Mouse (Mus musculus): ENCODE results near the gene Ddx54. TPM values are rescaled to one million over a fixed set of nuclear protein-coding genes. Genes with fewer than 3 reads are reported as not detected.

The Ddx54 gene
- polyA plus RNA-seq, 1 experiment from 2014 or later: 22.9 TPM

- 50% methylated on average over 7 of the region's 7 CpGs for WGBS (ENCODE audit: insufficient replicate concordance)
- peaks cover 8% of the 10 kb centered on the region; the same call in 1 of the 2 replicates for H3K27me3 ChIP-seq
- no peaks in the 10 kb centered on the region for H3K4me1 ChIP-seq (replicated peaks)
- H3K4me3 ChIP-seq (replicated peaks): no peak overlapping the region
- no peak for DNase-seq
- no peak overlapping the region for H3K9ac ChIP-seq
- H3K36me3 ChIP-seq: no peaks in the 10 kb centered on the region
- H3K9me3 ChIP-seq (replicated peaks): no peaks in the 10 kb centered on the region
- no peak for ATAC-seq (ENCODE audit: low read depth)
- no peak overlapping the region for H3K27ac ChIP-seq
- no peak overlapping the region for H3K4me2 ChIP-seq
Observed at GRCm38 (mm10) chr5:120668761-120669160, 56.2 kb downstream of the Ddx54 start.

- H3K4me2 ChIP-seq: no peak overlapping the region
- H3K4me1 ChIP-seq (replicated peaks): no peaks in the 10 kb centered on the region
- H3K4me3 ChIP-seq (replicated peaks): no peak overlapping the region
- H3K9me3 ChIP-seq (replicated peaks): no peaks in the 10 kb centered on the region
- H3K27ac ChIP-seq: no peak overlapping the region
- H3K36me3 ChIP-seq: no peaks in the 10 kb centered on the region
- ATAC-seq (ENCODE audit: low read depth) (no peak), DNase-seq (no peak)
- 64% methylated on average over 7 of the region's 7 CpGs for WGBS (ENCODE audit: insufficient replicate concordance)
- no peak overlapping the region for H3K9ac ChIP-seq
- peaks cover 8% of the 10 kb centered on the region; the same call in 1 of the 2 replicates for H3K27me3 ChIP-seq
Observed at GRCm38 (mm10) chr5:120670132-120670531, 57.6 kb downstream of the Ddx54 start.

- ATAC-seq (ENCODE audit: low read depth) (no peak), DNase-seq (no peak)
- Histone ChIP-seq H3K4me3 (replicated peaks) (no peak overlapping the region), H3K27ac (no peak overlapping the region), H3K9ac (no peak overlapping the region), H3K36me3 (no peaks in the 10 kb centered on the region), H3K4me1 (replicated peaks) (no peaks in the 10 kb centered on the region), H3K4me2 (no peak overlapping the region), H3K27me3 (peaks cover under 1% of the 10 kb centered on the region), H3K9me3 (replicated peaks) (no peaks in the 10 kb centered on the region)
- 45% methylated on average over 3 of the region's 3 CpGs for WGBS (ENCODE audit: insufficient replicate concordance)
Observed at GRCm38 (mm10) chr5:120671865-120672264, 59.3 kb downstream of the Ddx54 start.

GRCm38 (mm10) chr5:120673626-120674025 lies 61.1 kb downstream of the Ddx54 start:
- Histone ChIP-seq H3K9me3 (replicated peaks) (no peaks in the 10 kb centered on the region), H3K27ac (no peak overlapping the region), H3K4me2 (no peak overlapping the region), H3K4me1 (replicated peaks) (no peaks in the 10 kb centered on the region), H3K36me3 (no peaks in the 10 kb centered on the region), H3K27me3 (no peaks in the 10 kb centered on the region; the same call in 1 of the 2 replicates), H3K4me3 (replicated peaks) (no peak overlapping the region), H3K9ac (no peak overlapping the region)
- no peak for ATAC-seq (ENCODE audit: low read depth)
- DNase-seq: peak; percentile 41
- 7% methylated on average over 12 of the region's 12 CpGs for whole genome bisulfite sequencing (ENCODE audit: insufficient replicate concordance)

- no peak overlapping the region for H3K27ac ChIP-seq
- DNase-seq (no peak), ATAC-seq (ENCODE audit: low read depth) (no peak)
- H3K4me1 ChIP-seq (replicated peaks): no peaks in the 10 kb centered on the region
- H3K9me3 ChIP-seq (replicated peaks): no peaks in the 10 kb centered on the region
- H3K36me3 ChIP-seq: no peaks in the 10 kb centered on the region
- no peak overlapping the region for H3K9ac ChIP-seq
- H3K4me2 ChIP-seq: no peak overlapping the region
- H3K27me3 ChIP-seq: peaks cover 7% of the 10 kb centered on the region
- no peak overlapping the region for H3K4me3 ChIP-seq (replicated peaks)
- 33% methylated on average over 21 of the region's 21 CpGs for WGBS (ENCODE audit: insufficient replicate concordance)
Observed at GRCm38 (mm10) chr5:120674229-120675145, 61.9 kb downstream of the Ddx54 start.

GRCm38 (mm10) chr5:120677516-120677915 lies 65.0 kb downstream of the Ddx54 start:
- Histone ChIP-seq H3K4me1 (replicated peaks) (no peaks in the 10 kb centered on the region), H3K9me3 (replicated peaks) (no peaks in the 10 kb centered on the region), H3K36me3 (no peaks in the 10 kb centered on the region), H3K27me3 (peaks cover 34% of the 10 kb centered on the region), H3K4me2 (no peak overlapping the region), H3K27ac (no peak overlapping the region), H3K9ac (no peak overlapping the region), H3K4me3 (replicated peaks) (no peak overlapping the region)
- DNase-seq (no peak), ATAC-seq (ENCODE audit: low read depth) (no peak)
- 17% methylated on average over 2 of the region's 2 CpGs for WGBS (ENCODE audit: insufficient replicate concordance)

Other genes starting within 250 kb of the Ddx54 start
- gene Lhx5, start 181.0 kb upstream of the Ddx54 start, polyA plus RNA-seq (2015; fragmentation: Nextera tagmentation; extraction: Ambion mirVana): not detected in 2 replicates
- gene Sdsl, start 139.9 kb upstream of the Ddx54 start, polyA plus RNA-seq (2015; fragmentation: Nextera tagmentation; extraction: Ambion mirVana): 0.82 and 1.0 TPM in 2 replicates
- gene Sds, start 136.2 kb upstream of the Ddx54 start, polyA plus RNA-seq (2015; fragmentation: Nextera tagmentation; extraction: Ambion mirVana): not detected in 2 replicates
- gene Plbd2, start 109.1 kb upstream of the Ddx54 start, polyA plus RNA-seq (2015; fragmentation: Nextera tagmentation; extraction: Ambion mirVana): 17.3 and 17.9 TPM in 2 replicates
- gene Slc8b1, start 101.6 kb upstream of the Ddx54 start, polyA plus RNA-seq (2015; fragmentation: Nextera tagmentation; extraction: Ambion mirVana): 4.0 and 4.7 TPM in 2 replicates
- 21.4 and 22.7 TPM in 2 replicates for gene Tpcn1, start 24.1 kb upstream of the Ddx54 start, polyA plus RNA-seq (2015; fragmentation: Nextera tagmentation; extraction: Ambion mirVana)
- 1.8 and 1.9 TPM in 2 replicates for gene Iqcd, start 23.7 kb upstream of the Ddx54 start, polyA plus RNA-seq (2015; fragmentation: Nextera tagmentation; extraction: Ambion mirVana)
- gene Rita1, start 150 bp upstream of the Ddx54 start, polyA plus RNA-seq (2015; fragmentation: Nextera tagmentation; extraction: Ambion mirVana): 5.7 and 6.5 TPM in 2 replicates
- gene Cfap73, start 21.5 kb downstream of the Ddx54 start, polyA plus RNA-seq (2015; fragmentation: Nextera tagmentation; extraction: Ambion mirVana): not detected in 2 replicates
- 0.18 and 0.22 TPM in 2 replicates for gene Rasal1, start 36.1 kb downstream of the Ddx54 start, polyA plus RNA-seq (2015; fragmentation: Nextera tagmentation; extraction: Ambion mirVana)
- gene Dtx1, start 99.2 kb downstream of the Ddx54 start, polyA plus RNA-seq (2015; fragmentation: Nextera tagmentation; extraction: Ambion mirVana): 0.21 and 0.53 TPM in 2 replicates
- 0.25 and 0.34 TPM in 2 replicates for gene Oas2, start 137.1 kb downstream of the Ddx54 start, polyA plus RNA-seq (2015; fragmentation: Nextera tagmentation; extraction: Ambion mirVana)
- gene Oas3, start 164.9 kb downstream of the Ddx54 start, polyA plus RNA-seq (2015; fragmentation: Nextera tagmentation; extraction: Ambion mirVana): 0.12 and 0.17 TPM in 2 replicates
- gene Oas1e, start 182.8 kb downstream of the Ddx54 start, polyA plus RNA-seq (2015; fragmentation: Nextera tagmentation; extraction: Ambion mirVana): not detected in 2 replicates
- gene Oas1c, start 199.8 kb downstream of the Ddx54 start, polyA plus RNA-seq (2015; fragmentation: Nextera tagmentation; extraction: Ambion mirVana): 0.08 and 0.22 TPM in 2 replicates
- gene Oas1f, start 234.6 kb downstream of the Ddx54 start, polyA plus RNA-seq (2015; fragmentation: Nextera tagmentation; extraction: Ambion mirVana): not detected in 2 replicates
- not detected in 2 replicates for gene Oas1h, start 248.7 kb downstream of the Ddx54 start, polyA plus RNA-seq (2015; fragmentation: Nextera tagmentation; extraction: Ambion mirVana)